Mouse (Mus musculus) ovary, postnatal 36 days (tissue): ENCODE measurements at regions not wholly inside any gene's neighbourhood (a gene's known extent, or its start where the extent isn't known, plus 50 kb on each side); places are given as distances from the start of the nearest gene placed in this dataset.

Experiments
- DNase-seq: peaks from one replicate; pipeline ENCODE4 v3.0.0; 2022; ENCODE audit warnings: low spot score, mixed read lengths

DNA sequence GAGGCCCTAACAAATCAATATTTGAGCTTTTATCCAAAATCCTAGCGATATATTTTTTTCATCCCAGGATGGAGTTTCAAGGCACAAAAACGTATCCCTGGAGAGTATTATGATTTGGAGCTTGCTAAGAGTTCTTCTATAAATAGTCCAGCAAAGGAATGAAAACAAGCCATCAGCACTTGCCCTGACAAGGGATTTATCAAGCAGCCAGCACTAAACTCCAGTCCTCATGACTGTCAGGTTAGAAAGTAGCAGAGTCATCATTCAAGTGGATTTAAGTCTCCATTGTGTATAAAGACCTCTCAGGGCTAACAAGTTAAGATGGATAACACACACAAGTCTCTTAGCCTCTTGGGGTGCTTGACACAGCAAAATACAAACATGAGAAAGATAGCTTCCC is 148.6 kb upstream of the Ust start:
- no peak for DNase-seq

DNA sequence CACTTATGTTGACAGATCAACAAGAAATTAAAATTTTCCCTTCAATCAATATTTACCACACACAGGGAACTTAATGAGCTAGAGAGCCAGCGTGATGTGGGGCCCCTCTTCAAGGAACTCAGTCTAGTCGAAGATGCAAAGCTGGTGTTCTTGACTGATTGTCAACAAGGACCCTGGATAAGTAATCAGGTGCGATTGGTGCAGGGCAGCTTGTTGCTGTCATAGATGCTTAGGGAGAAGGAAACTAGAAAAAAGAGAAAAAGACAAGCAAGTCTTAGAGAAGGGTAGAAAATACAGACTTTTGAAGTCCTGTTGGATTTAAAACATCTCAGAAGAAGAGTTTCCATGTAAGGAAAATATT is 140.3 kb upstream of the Ust start:
- DNase-seq: no peak

DNA sequence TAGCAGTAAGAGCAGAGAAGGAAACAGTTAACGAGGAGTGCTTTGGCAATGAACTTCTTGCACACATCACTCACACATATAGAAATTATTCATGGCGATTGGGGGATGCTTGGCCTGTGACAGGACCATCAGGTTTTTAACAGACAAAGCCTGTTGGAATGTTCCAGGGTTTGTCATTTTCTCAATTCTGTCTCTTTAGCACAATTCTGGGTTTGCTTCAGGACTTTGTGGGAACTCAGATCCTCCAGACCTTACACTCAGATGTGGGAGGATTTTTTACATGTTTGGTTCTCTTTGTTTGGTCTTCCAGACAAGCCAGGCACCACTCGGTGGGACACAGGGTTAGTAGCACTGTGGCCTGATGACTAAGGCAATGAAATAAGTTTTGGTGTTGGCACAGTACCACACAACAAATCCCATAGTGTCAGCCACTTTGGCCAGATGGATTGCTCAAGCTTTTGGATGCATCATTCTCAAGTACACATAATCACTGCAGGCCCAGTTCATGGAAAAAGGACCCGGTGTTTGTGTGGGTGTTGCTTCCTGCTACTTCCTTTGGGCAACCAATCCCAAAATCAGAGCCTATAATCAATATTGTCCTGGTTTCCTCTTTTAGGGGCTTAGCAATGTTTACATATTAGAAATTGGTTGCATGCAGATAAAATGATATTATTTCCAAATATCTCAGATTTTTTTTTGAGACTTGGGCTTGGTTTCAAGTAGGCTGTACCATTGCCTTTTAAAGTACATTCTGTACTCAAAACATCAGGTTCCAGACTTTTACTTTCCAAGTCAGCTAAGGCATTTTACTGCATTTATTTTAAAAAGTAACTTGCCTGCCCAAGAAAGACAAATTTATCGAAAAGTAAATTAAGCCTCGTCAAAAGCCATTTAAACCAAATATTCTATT is 139.7 kb upstream of the Ust start:
- DNase-seq: peak; percentile 4

DNA sequence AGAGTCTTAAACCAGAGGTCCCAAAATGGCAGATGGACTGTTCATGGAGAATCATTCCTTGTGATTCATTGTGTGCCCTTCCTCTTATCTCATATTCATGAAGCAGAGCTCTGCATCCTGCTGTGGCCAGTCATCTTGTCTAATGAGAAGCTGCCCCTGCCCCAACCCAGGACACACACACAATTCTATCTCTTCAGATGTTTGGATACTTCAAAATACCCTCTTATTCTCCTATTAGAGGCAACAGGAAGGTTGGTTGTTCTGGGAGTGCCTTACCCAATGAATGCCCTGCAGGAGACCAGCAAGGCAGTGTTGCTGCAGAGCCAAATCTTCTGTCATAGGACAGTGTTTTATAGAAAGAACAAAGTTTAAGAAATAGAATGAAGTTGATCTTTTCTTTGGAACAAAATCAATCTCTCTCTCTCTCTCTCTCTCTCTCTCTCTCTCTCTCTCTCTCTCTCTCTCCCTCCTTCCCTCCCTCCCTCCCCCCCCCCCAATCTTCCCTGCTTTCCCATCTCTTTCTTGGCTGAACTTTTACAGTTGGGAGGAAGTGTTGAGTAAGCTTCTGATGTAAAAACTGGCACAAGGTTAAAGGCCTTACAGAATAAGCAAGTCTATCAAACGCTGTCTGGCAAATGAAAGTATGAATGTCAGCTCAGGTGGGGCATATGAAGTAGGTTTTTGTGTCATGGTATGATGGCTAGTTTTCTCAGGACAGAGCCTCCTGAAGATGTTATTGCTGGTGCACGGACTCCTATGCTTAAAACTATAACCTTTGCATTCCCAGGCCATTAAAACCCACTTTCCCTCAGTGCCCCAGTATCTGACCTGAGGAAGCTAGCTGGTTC is 138.8 kb upstream of the Ust start:
- no peak for DNase-seq

DNA sequence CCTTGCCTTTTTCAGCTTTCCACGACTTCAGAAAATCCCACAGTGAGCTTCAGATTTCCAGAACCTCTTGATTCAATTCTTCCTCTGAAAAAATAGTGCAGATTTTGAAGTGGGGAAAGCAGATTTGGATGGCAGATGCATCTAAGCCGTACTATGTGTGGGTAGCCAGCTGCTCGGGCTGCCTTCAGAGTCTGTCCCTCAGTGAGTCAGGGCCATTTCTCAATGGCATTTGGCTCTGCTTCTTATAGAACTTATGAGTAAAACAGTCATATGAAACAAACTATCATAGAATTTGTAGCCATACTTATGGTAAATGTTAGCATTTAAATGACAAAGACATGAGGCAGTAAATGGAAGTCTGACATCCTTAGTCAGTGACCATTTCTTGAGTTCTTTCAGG is 135.0 kb upstream of the Ust start:
- no peak for DNase-seq

DNA sequence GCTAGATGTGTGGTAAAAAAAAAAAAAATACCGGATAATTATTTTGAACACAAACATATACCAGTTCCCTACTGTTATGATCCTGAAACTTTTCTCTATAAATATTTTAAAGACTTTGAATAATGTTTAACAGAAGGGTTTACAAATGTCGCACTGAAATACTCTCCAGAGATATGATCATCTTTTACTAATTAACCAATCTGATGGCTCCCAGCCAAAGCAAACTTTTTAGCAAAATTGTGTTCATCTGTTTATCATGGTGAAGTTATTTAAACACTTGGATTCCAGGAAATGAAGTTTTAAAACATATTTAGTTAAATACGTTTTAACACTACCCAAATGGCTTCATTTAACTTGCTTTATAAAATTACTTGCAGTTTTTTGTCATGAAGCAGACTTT is 123.6 kb upstream of the Ust start:
- DNase-seq: no peak

DNA sequence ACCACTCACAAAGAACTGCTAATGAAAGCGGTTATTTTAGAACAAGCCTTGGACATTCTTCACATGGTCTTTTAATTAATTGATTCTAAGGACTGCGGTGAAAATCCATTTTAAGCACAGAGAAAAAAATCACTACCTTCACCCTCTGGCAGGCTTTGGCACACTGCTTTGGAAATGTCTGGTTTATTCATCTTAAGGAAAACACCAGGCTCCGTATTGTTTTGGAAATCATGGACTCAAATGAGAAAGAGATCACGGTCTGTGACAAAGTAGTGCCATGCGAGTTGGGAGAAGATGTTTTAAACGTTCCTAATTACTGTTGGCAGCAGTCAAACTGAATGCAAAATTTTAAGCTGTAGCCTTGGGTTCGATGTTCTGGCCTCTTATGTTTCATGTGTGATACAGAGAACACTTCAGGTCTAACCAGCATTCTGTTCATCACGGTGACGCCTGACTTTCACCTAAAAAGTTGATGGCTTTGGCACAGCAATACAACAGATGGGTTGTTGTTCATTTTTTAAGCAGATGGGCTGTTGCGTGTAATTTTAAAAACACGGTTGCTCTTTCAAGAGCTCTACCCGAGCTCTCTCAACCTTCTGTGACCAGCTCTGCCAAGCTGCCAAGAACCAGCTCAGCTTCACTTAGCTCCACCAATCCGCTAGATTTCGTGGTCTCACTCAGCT is 105.7 kb upstream of the Ust start:
- no peak for DNase-seq

DNA sequence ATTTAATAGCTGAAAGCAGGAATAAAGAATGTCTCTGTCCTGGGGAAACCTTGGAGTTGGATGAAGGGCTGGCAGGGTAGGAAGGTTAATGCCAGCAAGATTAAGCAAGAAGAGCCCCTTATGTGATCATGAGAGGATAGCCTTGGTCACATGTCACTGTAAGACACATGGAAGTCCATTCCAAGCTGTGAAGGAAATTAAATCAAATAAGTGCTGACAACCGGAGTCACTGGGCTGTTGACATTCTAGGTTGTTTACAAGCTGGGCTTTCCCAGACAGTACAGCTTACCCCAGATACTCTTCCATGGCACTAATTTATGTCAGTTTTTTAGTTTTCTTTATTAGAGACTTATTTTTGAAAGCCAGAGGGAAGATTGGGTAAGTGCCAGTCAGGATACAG is 100.1 kb upstream of the Ust start:
- DNase-seq: no peak

DNA sequence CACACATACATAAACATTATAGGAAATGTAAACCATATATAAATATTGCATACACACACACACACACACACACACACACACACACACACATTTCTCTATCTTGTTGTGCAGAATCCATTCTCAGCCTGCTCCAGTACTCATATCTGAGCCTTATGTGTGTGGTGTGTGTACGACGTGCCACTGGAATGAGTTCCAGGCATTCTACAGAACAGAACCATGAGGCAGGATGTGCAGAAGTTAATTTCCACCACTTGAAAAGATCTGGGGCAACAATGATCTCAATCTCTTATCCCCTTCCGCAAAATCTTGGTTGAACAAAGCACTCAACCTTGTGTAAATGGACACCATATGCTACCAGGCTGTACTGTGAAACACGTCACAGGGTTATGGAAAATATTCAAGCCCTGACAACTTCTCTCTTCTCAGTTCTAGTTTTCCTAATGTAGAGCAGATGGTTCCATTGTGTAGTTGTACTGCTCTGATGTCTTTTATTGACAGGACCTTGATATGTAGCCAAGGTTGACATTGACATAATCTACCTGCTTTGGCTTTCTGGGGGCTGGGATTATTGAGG is 96.9 kb upstream of the Ust start:
- no peak for DNase-seq

DNA sequence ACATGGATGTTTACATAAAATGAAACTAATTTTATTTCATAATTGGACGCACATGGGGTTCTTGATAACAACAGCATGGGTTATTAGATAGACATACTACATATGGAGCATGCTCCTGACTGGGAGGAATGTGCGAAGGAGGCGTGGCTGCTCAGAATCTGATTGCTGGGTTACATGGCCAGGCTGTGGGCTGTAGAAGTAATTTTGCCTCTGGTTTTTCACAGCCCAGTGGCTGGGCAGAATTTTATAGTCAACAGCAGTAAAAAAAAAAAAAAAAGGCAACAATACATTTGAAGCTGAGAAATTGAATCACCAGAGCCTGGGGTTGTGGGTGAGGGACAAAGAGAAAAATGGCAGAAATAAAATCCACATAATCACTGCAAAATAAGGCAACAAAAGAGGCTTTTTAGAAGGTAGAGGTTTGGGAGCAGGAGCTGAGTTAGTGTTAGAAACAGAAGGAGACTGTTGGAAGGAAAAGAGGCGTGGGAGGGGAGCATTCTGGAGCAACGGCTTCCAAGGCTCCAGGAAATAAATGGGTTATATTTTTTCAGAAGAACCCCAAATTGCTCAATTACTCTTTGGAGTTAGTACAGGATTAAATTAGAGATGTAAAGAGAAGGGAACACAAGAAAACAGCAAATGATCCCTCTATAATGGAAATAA is 71.4 kb upstream of the Ust start:
- no peak for DNase-seq

DNA sequence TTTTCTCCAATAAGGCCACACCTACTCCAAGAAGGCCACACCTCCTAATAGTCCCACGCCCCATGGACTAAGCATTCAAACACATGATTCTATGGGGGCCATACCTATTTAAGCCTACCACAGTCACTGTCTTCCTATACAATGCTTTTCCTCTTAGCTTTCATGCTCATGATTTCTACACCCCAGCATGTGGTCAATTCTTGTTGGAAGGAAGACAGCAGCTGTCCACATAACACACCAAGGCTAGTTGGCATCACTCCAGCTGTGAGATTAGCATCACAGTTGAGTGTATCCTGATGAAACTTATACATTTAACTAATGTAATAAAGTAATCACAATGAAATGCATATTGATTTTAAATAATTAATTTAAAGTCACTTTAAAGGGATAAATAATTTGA is 70.5 kb upstream of the Ust start:
- no peak for DNase-seq

DNA sequence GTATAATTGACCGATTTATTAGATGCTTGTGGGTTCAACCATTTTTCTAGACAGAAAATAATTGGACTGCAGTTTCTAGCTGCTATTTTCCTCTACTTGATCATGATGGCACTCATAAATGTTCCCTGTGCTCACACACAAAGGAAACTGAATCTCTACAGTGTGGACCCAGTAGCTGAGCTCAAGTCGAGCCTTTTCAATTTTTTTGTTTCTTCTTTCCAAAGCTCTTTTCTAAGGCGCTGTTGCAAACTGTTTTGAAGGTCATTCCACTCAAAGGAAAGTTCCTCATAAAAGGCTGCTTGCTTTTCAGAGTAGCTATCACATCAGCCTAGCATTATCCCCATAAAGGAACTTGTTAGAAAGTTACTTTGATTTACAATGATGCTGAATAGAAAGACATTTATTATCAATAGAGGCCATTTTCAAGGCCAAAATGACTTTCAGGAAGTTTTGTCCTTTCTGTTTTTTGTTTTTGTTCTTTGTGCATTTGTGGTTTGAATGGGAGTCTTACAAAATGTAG is 65.8 kb upstream of the Ust start:
- no peak for DNase-seq

DNA sequence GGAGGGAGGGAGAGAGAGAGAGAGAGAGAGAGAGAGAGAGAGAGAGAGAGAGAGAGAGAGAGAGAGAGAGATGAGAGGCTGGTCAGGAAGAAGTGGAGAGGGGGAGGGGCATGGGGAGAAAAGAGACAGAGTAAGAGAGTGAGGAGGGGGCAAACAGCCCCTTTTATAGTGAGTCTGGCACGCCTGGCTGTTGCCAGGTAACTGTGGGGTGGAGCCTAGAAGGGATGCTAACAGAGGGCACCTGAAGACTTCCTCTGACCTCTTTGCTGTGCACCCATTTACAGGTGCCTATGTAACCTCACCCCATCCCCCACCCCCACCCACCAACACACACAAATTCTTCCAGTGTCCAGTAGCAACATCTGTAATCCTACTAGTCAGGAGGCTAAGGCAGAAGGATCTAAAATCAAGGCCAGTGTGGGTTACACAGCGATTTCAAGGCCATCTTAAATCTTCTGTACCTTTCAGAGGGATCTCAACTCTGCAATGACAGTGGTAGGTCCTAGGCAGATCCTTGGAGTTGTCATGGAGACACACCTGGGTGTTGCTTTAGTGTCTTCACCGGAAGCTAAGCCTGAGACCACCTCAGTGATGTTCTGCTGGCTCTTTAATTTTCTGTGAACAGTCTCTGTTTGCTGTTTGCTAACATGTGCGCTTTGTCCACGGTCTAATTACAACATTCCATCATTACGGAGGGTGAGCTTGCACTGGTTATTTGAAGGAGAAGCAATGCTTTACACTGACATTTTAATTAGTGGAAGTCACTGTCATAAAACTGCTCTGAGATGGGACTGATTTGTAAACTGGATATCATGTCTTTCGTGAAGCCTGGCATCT is 65.1 kb upstream of the Ust start:
- DNase-seq: no peak

DNA sequence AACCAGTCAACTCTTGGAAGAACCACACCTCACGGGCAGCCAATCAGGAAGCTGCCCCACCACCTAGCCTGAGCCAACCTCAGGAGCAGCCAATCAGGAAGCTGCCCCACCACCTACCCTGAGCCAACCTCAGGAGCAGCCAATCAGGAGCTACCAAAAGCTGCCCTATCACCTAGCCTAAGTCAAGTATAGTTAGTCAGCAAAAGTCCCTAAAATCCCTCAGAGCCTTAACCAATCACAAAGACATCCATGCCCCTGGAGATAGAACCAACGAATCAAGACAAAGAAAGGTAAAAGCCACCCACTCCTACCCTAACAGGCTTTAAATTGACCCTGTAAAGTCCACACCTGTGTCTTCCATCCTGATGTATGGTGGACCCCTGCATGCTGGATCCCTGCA is 61.7 kb upstream of the Ust start:
- DNase-seq: no peak

DNA sequence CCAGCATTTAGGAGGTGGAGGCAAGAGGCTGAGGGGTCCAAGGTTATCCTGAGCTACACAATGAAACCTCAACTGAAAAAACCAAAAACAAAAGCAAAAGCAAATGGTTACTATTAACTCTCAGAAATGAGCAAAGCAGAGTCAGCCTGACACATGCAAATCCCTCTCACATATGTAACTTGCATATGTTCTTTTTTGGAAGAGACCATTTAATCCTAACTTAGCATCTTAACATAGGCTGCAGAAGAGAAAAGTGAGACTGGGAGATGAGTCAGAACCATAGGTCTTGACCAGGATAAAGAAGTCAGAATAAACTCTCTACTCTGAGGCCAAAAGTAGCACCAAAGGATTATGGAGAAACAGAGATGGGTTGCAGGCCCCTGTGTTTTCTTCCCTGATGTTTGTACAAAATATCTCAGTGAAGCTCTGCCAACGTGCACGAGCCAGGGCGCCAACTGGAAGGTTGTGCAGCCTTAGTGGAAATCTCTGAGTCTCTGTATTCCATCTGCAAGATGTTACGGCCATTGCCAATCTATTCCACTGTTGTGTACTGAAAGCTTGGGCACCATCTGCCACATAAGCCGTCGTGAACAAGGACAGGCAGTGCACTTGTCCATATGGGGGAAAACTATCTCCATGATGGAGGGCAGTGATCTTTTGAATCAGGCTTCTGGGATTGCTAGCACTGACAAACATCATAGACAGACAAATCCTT is 59.2 kb upstream of the Ust start:
- DNase-seq: no peak
